Mouse (Mus musculus) forebrain, embryonic 13.5 days (tissue): ENCODE data around the gene Nbeal1. TPM values are rescaled to one million over a fixed set of nuclear protein-coding genes. Genes with fewer than 3 reads are reported as not detected.
A peak's percentile ranks its signal among the peaks of the same experiment; 100 is the strongest.
"Not testable (repeated sequence)": the region's sequence is repeated elsewhere in the genome, so short reads cannot be mapped to it uniquely, and the experiment has no call there.

Experiments
- ATAC-seq: fragments of 200-750 bp; cut with Nextera tagmentation; 2 replicates; pipeline ENCODE4 v1.8.0; 2017
- H3K27ac ChIP-seq: fragments of 300-500 bp; sonication (generic); 2 replicates; pipeline ENCODE4 v1.5.1; 2015; ENCODE audit warnings: inconsistent platforms, mild to moderate bottlenecking, moderate library complexity
- H3K27me3 ChIP-seq: fragments of 300-500 bp; sonication (generic); 2 replicates; pipeline ENCODE4 v1.6.1; 2015; ENCODE audit warnings: mild to moderate bottlenecking, inconsistent platforms
- H3K36me3 ChIP-seq: fragments of 300-500 bp; sonication (generic); 2 replicates; pipeline ENCODE4 v1.6.1; 2015; ENCODE audit warnings: mild to moderate bottlenecking, inconsistent platforms; ENCODE audit not compliant: poor library complexity, severe bottlenecking
- H3K4me1 ChIP-seq: fragments of 300-500 bp; sonication (generic); 2 replicates; pipeline ENCODE4 v1.6.1; 2015; ENCODE audit warnings: inconsistent platforms
- H3K4me2 ChIP-seq: fragments of 300-500 bp; sonication (generic); 2 replicates; pipeline ENCODE4 v1.6.1; 2015; ENCODE audit warnings: inconsistent platforms, mild to moderate bottlenecking, moderate library complexity
- H3K4me3 ChIP-seq: fragments of 300-500 bp; sonication (generic); 2 replicates; pipeline ENCODE4 v1.5.1; 2015; ENCODE audit warnings: mild to moderate bottlenecking, inconsistent platforms
- H3K9ac ChIP-seq: fragments of 300-500 bp; sonication (generic); 2 replicates; pipeline ENCODE4 v1.6.1; 2015; ENCODE audit warnings: mild to moderate bottlenecking, inconsistent platforms
- H3K9me3 ChIP-seq: fragments of 300-500 bp; sonication (generic); replicated peaks from 2 replicates; pipeline ENCODE4 v1.6.1; 2016; ENCODE audit warnings: inconsistent platforms
- WGBS: fragments of 180-500 bp; shearing (Covaris S2); methylation state at CpG from one replicate; pipeline ENCODE4 v1.1.7; 2015; 5-methylcytosine and 5-hydroxymethylcytosine counted together
- polyA plus RNA-seq: library from polyadenylated mRNA; unstranded; fragments of >200 nt; fragmentation: Nextera tagmentation; extraction: Ambion mirVana; gene quantifications from 2 replicates; pipeline ENCODE4 v1.2.1, GENCODE M21; 2015

Gene Nbeal1
- 6.8 and 8.8 TPM in 2 replicates for polyA plus RNA-seq

DNA sequence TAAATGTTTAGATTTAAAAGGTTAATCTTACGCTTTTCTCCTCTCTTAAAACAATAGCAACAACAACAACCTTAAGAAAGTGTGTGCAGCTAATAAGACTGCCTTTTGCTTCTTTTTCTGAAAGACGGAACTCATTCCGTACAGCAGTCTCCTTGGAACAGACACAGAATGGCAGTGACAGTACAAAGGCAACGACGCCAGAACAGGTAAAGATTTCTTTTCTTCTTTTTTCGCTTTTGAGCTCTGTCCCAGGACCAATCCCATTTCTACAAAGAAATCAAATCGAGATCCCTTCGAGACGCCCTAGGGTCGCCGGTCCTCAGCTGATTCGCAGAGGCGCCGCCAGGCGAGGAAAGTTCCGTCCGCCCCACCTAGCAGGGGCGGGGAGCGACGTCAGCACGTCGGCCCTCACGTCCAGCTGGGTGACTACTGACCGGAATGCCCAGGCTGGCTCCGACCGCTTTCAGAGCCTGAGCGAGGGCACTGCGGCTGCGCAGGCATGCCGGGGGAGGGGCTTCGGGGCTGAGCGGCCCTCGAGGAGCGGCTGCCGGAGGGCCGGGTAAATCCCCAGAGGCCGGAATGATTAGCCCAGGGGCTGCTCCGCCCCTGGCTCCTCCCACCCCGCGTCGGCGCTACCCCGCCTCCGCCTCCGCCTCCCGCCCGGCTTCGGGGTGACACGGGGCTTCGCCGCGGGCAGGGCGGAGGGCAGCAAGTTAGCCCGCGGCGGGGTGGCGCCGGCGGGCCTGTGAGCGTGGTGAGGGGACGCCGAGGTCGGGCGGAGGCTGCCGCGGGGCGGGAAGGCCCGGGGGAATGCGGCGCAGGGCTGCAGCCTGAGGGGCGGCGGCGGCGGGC, at the start of gene Nbeal1:
TSS of gene Nbeal1 (plus strand) at position 668 of the 852 bp plus-strand sequence.
- H3K4me2 ChIP-seq, result peak within 1 kb of the TSS; percentile 70
- H3K27me3 ChIP-seq, result no peaks in the 10 kb centered on the region
- H3K27ac ChIP-seq, result peak within 1 kb of the TSS; percentile 91
- WGBS, result under 1% methylated on average over 55 of the region's 74 CpGs
- peak; percentile 99 for ATAC-seq
- H3K9ac ChIP-seq, result peak within 1 kb of the TSS; percentile 88
- no peaks in the 10 kb centered on the region for H3K9me3 ChIP-seq
- H3K36me3 ChIP-seq, result no peaks in the 10 kb centered on the region
- H3K4me3 ChIP-seq, result peak within 1 kb of the TSS; percentile 94
- peaks cover 13% of the 10 kb centered on the region for H3K4me1 ChIP-seq

GRCm38 (mm10) chr1:60137346-60137745, 43.1 kb upstream of the Nbeal1 start:
- no peaks in the 10 kb centered on the region for H3K4me1 ChIP-seq
- H3K9me3 ChIP-seq, result no peaks in the 10 kb centered on the region
- H3K4me3 ChIP-seq, result no peak overlapping the region
- H3K27me3 ChIP-seq, result no peaks in the 10 kb centered on the region
- H3K27ac ChIP-seq, result no peak overlapping the region
- H3K36me3 ChIP-seq, result peaks cover 14% of the 10 kb centered on the region
- H3K9ac ChIP-seq, result no peak overlapping the region
- no peak overlapping the region for H3K4me2 ChIP-seq
- 32% methylated on average over 9 of the region's 9 CpGs for WGBS
- ATAC-seq, result no peak

DNA sequence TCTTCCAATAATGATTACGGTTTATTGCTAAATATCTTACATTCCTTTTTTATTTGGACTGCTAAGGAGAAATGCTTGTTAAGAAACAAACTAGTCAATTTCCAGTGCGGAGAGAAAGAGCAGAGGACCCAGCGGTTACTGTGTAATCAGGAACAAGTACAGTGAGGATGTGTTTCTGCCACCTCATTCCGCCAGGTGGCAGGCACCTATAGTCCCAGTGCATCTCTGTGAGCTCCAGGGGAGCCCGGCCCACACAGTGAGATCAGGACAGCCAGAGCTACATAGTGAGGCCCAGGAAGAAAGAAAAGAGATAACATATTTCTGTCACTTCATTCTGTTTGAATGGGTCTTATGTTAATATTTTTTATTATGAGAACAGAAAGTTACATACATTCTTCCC, 27.7 kb upstream of the Nbeal1 start:
- no peak for ATAC-seq
- no peaks in the 10 kb centered on the region for H3K9me3 ChIP-seq
- H3K27ac ChIP-seq, result no peak overlapping the region
- H3K4me2 ChIP-seq, result no peak overlapping the region
- 73% methylated on average over 5 of the region's 5 CpGs for WGBS
- no peaks in the 10 kb centered on the region for H3K4me1 ChIP-seq
- H3K27me3 ChIP-seq, result no peaks in the 10 kb centered on the region
- H3K9ac ChIP-seq, result no peak overlapping the region
- no peak overlapping the region for H3K4me3 ChIP-seq
- H3K36me3 ChIP-seq, result peaks cover 7% of the 10 kb centered on the region; the same call in 1 of the 2 replicates

DNA sequence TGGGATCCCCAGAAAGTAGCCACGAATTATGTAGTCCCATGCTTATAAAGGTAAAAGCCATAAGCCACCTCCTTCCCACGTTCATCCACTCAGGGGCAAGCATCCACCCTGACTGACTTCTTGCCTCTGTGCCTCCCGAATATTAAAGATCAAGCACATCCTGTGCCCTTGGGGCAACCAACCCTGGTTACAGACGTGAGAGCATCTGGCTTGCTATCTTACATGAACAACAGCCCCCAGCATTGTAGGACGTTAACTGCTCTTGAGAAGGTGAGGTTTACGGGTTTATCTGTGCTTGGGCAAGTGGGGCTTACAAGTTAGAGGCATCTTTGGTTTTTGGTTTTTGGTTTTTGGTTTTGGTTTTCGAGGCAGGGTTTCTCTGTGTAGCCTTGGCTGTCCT, 23.7 kb upstream of the Nbeal1 start:
- Histone ChIP-seq H3K27me3 (no peaks in the 10 kb centered on the region), H3K4me3 (no peak overlapping the region), H3K4me2 (no peak overlapping the region), H3K27ac (no peak overlapping the region), H3K36me3 (no peaks in the 10 kb centered on the region), H3K9ac (no peak overlapping the region), H3K9me3 (no peaks in the 10 kb centered on the region), H3K4me1 (no peaks in the 10 kb centered on the region)
- ATAC-seq, result no peak
- 90% methylated on average over 7 of the region's 7 CpGs for WGBS

DNA sequence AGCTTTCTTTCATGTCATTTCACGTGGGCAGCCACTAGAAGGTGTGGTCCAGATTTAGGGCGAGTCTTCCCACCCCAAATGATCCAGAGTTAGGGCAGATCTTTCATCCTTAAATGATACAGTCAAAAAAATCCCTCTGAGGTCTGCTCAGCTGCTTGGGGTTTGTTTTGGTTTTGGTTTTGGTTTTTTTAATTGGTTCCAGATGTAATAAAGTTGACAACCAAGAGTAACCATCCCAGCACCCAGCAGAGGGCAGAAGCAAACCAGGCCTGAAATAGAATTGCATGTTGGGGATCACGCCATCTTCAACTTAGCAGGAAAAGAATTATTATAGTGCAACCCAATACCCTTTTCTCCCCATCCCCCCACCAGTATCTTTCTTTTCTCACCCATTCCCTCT, 22.0 kb upstream of the Nbeal1 start:
- Histone ChIP-seq H3K27ac (no peak overlapping the region), H3K9me3 (no peaks in the 10 kb centered on the region), H3K4me2 (no peak overlapping the region), H3K27me3 (no peaks in the 10 kb centered on the region), H3K4me1 (no peaks in the 10 kb centered on the region), H3K36me3 (no peaks in the 10 kb centered on the region), H3K9ac (no peak overlapping the region), H3K4me3 (no peak overlapping the region)
- 71% methylated on average over 3 of the region's 3 CpGs for WGBS
- ATAC-seq, result no peak

- Histone ChIP-seq H3K4me2 (no peak overlapping the region), H3K36me3 (no peaks in the 10 kb centered on the region), H3K4me3 (no peak overlapping the region), H3K9me3 (no peaks in the 10 kb centered on the region), H3K27me3 (no peaks in the 10 kb centered on the region), H3K4me1 (no peaks in the 10 kb centered on the region), H3K9ac (no peak overlapping the region), H3K27ac (no peak overlapping the region)
- 87% methylated on average over 3 of the region's 3 CpGs for WGBS
- no peak for ATAC-seq
Measured at GRCm38 (mm10) chr1:60163676-60164075, 16.7 kb upstream of the Nbeal1 start.

- Histone ChIP-seq H3K27me3 (no peaks in the 10 kb centered on the region), H3K9ac (no peak overlapping the region), H3K4me3 (no peak overlapping the region), H3K36me3 (no peaks in the 10 kb centered on the region), H3K9me3 (no peaks in the 10 kb centered on the region), H3K4me2 (no peak overlapping the region), H3K4me1 (no peaks in the 10 kb centered on the region), H3K27ac (no peak overlapping the region)
- 83% methylated on average over 2 of the region's 2 CpGs for WGBS
- ATAC-seq, result no peak
Measured at GRCm38 (mm10) chr1:60169626-60170025, 10.8 kb upstream of the Nbeal1 start.

GRCm38 (mm10) chr1:60170251-60170650, 10.1 kb upstream of the Nbeal1 start:
- 87% methylated on average over 2 of the region's 2 CpGs for WGBS
- ATAC-seq, result no peak
- H3K4me2 ChIP-seq, result no peak overlapping the region
- H3K27ac ChIP-seq, result no peak overlapping the region
- no peak overlapping the region for H3K4me3 ChIP-seq
- no peaks in the 10 kb centered on the region for H3K27me3 ChIP-seq
- no peaks in the 10 kb centered on the region for H3K36me3 ChIP-seq
- H3K9ac ChIP-seq, result no peak overlapping the region
- no peaks in the 10 kb centered on the region for H3K9me3 ChIP-seq
- no peaks in the 10 kb centered on the region for H3K4me1 ChIP-seq

- Histone ChIP-seq H3K27ac (no peak overlapping the region), H3K4me3 (no peak overlapping the region), H3K27me3 (no peaks in the 10 kb centered on the region), H3K9ac (no peak overlapping the region), H3K36me3 (no peaks in the 10 kb centered on the region), H3K4me1 (no peaks in the 10 kb centered on the region), H3K9me3 (no peaks in the 10 kb centered on the region), H3K4me2 (no peak overlapping the region)
- ATAC-seq, result no peak
- 88% methylated on average over 3 of the region's 3 CpGs for WGBS
Measured at GRCm38 (mm10) chr1:60173119-60173518, 7.3 kb upstream of the Nbeal1 start.

DNA sequence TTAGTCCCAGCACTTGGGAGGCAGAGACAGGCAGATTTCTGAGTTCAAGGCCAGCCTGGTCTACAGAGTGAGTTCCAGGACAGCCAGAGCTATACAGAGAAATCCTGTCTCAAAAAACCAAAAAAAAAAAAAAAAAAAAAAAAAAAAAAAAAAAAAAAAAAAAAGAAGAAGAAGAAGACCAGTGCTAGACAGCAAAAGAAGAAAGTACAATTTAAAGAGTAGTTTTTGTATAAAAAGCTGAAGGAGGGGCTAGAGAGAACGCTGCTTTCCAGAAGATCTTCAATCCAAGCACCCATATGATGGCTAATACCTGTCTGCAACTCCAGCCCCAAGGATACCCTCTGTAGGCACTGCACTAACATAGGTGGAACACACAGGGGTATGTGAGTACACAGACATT, 2.6 kb upstream of the Nbeal1 start:
- H3K4me2 ChIP-seq, H3K36me3 ChIP-seq, H3K4me3 ChIP-seq, H3K9me3 ChIP-seq, ATAC-seq, H3K9ac ChIP-seq, H3K27ac ChIP-seq, H3K27me3 ChIP-seq: not testable (repeated sequence)
- peaks cover 13% of the 10 kb centered on the region for H3K4me1 ChIP-seq
- WGBS, result 89% methylated on average over 1 of the region's 1 CpGs

DNA sequence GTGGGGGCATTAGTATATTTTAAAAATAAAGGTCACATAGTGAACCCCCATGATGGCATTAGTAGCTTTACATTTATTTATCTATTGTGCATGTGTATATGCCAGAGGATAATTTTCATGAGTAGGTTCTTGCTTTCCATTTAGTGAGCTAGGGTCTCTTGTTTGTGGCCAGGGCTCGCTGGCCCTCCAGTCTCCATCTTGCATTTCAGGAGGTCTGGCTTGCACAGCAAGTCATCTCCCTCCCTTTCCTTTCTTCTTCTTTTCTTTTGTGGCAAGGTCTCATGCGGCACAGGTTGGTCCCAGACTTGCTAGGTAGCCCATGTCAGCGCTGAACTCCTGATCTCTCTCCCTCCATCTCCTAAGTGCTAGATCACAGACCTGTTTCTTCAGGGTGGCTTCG, 1.0 kb upstream of the Nbeal1 start:
- Histone ChIP-seq H3K4me2 (peak overlapping the region; percentile 70), H3K27me3 (no peaks in the 10 kb centered on the region), H3K27ac (no peak overlapping the region), H3K9me3 (no peaks in the 10 kb centered on the region), H3K9ac (peak overlapping the region; percentile 88), H3K4me1 (peaks cover 13% of the 10 kb centered on the region), H3K36me3 (no peaks in the 10 kb centered on the region), H3K4me3 (peak overlapping the region; percentile 94)
- ATAC-seq, result no peak
- WGBS, result 17% methylated on average over 4 of the region's 4 CpGs

DNA sequence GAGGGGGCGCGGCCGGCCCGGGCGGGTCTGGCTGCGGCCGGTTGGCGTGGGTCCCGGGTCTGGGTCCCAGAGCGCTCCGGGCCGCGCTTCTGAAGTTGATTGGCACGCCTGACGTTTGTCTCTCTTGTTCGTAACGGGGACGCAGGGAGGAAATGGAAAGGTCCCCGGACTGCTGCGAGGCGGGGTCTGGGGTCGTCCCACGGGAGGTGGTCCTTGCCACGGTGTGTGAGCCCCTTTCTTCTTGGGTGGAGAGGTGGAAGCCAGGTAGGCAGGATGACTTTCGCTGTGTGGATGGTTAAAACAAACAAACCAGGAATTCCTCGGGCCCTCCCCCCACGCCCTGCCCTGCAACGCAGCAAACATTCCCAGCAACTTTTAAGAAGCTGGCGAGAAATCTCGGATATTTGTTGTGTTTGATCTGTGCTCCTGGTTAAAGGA, 404 bp downstream of the Nbeal1 start:
- under 1% methylated on average over 30 of the region's 30 CpGs for WGBS
- Histone ChIP-seq H3K27ac (peak overlapping the region; percentile 91), H3K9ac (peak overlapping the region; percentile 88), H3K4me2 (peak overlapping the region; percentile 70), H3K36me3 (no peaks in the 10 kb centered on the region), H3K9me3 (no peaks in the 10 kb centered on the region), H3K27me3 (no peaks in the 10 kb centered on the region), H3K4me1 (peaks cover 13% of the 10 kb centered on the region), H3K4me3 (peak overlapping the region; percentile 94)
- no peak for ATAC-seq

DNA sequence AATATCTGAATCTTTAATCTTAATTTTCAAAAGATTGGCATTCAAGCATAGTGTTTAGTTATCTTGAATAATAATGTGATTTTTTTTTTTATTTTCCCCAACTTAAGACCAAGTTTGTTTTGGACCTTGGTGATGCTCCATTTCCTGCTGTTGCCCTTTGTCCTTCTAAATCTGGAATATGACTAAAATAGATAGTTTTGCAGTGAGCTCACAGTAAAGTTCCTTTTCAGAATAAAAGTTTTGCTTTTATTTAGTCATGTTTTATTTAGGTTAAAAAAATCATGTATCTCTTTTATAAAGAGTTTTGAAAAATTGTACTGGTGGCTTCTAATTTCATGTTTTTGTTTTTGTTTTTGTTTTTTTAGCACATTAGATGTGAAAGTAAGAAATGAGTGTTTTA, 8.1 kb downstream of the Nbeal1 start:
- Histone ChIP-seq H3K4me1 (no peaks in the 10 kb centered on the region), H3K9ac (no peak overlapping the region), H3K4me3 (no peak overlapping the region), H3K27ac (no peak overlapping the region), H3K27me3 (no peaks in the 10 kb centered on the region), H3K4me2 (no peak overlapping the region), H3K9me3 (no peaks in the 10 kb centered on the region), H3K36me3 (no peaks in the 10 kb centered on the region)
- no peak for ATAC-seq
